Mouse (Mus musculus) liver, adult 2 months (tissue): ENCODE data around the gene Zbtb8os. TPM values are rescaled to one million over a fixed set of nuclear protein-coding genes. Genes with fewer than 3 reads are reported as not detected.

Experiments
- DNase-seq: peaks from one replicate; pipeline ENCODE4 v3.0.0-alpha.2; 2011; ENCODE audit warnings: low read depth, low spot score; ENCODE audit errors: extremely low read depth
- H3K27ac ChIP-seq: fragments of 200-500 bp; replicated peaks from 2 replicates; pipeline ENCODE4 v1.5.1; 2012; ENCODE audit warnings: low read depth, mild to moderate bottlenecking, control low read depth, inconsistent platforms, low read length; ENCODE audit not compliant: insufficient read depth
- H3K27me3 ChIP-seq: fragments of 200-500 bp; 2 replicates; pipeline ENCODE4 v1.6.1; 2012; ENCODE audit warnings: mild to moderate bottlenecking, moderate library complexity, low read length, inconsistent platforms; ENCODE audit not compliant: control insufficient read depth, insufficient read depth
- H3K36me3 ChIP-seq: fragments of 200-500 bp; 2 replicates; pipeline ENCODE4 v1.6.1; 2012; ENCODE audit warnings: low read length, inconsistent platforms; ENCODE audit not compliant: control insufficient read depth, insufficient read depth
- H3K4me1 ChIP-seq: fragments of 200-500 bp; 2 replicates; pipeline ENCODE4 v1.6.1; 2011; ENCODE audit warnings: low read length; ENCODE audit not compliant: control insufficient read depth, insufficient read depth
- H3K4me3 ChIP-seq: fragments of 200-500 bp; 2 replicates; pipeline ENCODE4 v1.5.1; 2011; ENCODE audit warnings: low read depth, mild to moderate bottlenecking, control low read depth, low read length, moderate library complexity; ENCODE audit not compliant: insufficient read depth
- H3K79me2 ChIP-seq: fragments of 200-500 bp; 2 replicates; pipeline ENCODE4 v1.6.1; 2012; ENCODE audit warnings: inconsistent platforms, mild to moderate bottlenecking, low read length, moderate library complexity; ENCODE audit not compliant: control insufficient read depth, insufficient read depth
- H3K9ac ChIP-seq: fragments of 200-500 bp; 2 replicates; pipeline ENCODE4 v1.6.1; 2012; ENCODE audit warnings: low read depth, mild to moderate bottlenecking, control low read depth, inconsistent platforms, low read length
- CTCF ChIP-seq: fragments of 200-500 bp; IDR thresholded peaks from 2 replicates; pipeline ENCODE4 v1.5.1; 2011; ENCODE audit warnings: low read depth, low read length, control low read depth
- POLR2A ChIP-seq: fragments of 200-500 bp; IDR thresholded peaks from 2 replicates; pipeline ENCODE4 v1.6.1; 2011; ENCODE audit warnings: low read length, control low read depth; ENCODE audit not compliant: insufficient read depth; ENCODE audit errors: extremely low read depth
- WGBS: fragments of 180-500 bp; shearing (Covaris S2); methylation state at CpG from one replicate; pipeline ENCODE4 v1.1.7; 2018; 5-methylcytosine and 5-hydroxymethylcytosine counted together
- polyA plus RNA-seq: library from polyadenylated mRNA; depleted of rRNA; stranded (reverse); fragments of >200 nt; gene quantifications from 2 replicates; pipeline ENCODE4 v1.2.3, GENCODE M21; 2012; rRNA removed
- total RNA-seq: library from RNA; depleted of rRNA; stranded (reverse); fragments of >200 nt; gene quantifications from 2 replicates; pipeline ENCODE4 v1.2.3, GENCODE M21; 2014; rRNA removed

Gene Zbtb8os
- total and polyA plus RNA-seq, 2 experiments = 14.7 to 32.8 TPM

DNA sequence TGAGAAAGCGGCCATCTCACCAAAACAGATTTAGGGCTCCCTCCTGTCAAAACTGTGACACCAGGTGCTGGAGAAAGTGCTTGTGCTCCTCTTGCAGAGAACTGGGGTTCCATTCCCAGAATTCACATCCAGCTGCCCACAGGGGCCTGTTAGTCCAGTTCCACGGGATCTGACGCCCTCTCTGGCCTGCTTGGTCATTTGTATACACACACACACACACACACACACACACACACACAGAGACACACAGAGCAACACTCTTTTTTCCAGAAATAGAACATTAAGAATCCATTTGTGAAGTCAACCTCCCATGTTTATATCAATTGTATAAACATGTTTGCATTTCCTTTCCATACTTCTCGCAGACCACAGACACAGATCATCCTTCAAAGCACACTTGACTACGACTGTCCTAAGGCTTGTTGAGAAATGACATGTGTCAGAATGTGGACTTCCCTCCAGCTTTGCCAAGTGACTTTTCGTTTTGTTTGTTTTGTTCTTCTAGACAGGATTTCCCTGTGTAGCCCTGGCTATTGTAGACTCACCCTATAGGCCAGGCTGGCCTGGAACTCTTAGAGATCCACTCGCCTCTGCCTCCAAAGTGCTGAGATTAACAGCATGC, 55.6 kb downstream of the Zbtb8os start:
- no peak overlapping the region for H3K27ac ChIP-seq
- DNase-seq = no peak
- H3K4me3 ChIP-seq = no peak overlapping the region
- TF ChIP-seq POLR2A (no peak), CTCF (no peak)
- no peaks in the 10 kb centered on the region for H3K27me3 ChIP-seq
- WGBS = 69% methylated on average over 7 of the region's 7 CpGs
- no peaks in the 10 kb centered on the region for H3K4me1 ChIP-seq
- no peak overlapping the region for H3K9ac ChIP-seq
- H3K79me2 ChIP-seq = no peaks in the 10 kb centered on the region
- H3K36me3 ChIP-seq = no peaks in the 10 kb centered on the region

GRCm38 (mm10) chr4:129394089-129394870, 58.8 kb downstream of the Zbtb8os start:
- DNase-seq = no peak
- TF ChIP-seq CTCF = no peak
- no peak for TF ChIP-seq POLR2A
- WGBS = 64% methylated on average over 12 of the region's 12 CpGs
- H3K27ac ChIP-seq = no peak overlapping the region
- H3K4me1 ChIP-seq = no peaks in the 10 kb centered on the region
- no peaks in the 10 kb centered on the region for H3K27me3 ChIP-seq
- no peaks in the 10 kb centered on the region for H3K79me2 ChIP-seq
- H3K9ac ChIP-seq = no peak overlapping the region
- H3K4me3 ChIP-seq = no peak overlapping the region
- no peaks in the 10 kb centered on the region for H3K36me3 ChIP-seq

DNA sequence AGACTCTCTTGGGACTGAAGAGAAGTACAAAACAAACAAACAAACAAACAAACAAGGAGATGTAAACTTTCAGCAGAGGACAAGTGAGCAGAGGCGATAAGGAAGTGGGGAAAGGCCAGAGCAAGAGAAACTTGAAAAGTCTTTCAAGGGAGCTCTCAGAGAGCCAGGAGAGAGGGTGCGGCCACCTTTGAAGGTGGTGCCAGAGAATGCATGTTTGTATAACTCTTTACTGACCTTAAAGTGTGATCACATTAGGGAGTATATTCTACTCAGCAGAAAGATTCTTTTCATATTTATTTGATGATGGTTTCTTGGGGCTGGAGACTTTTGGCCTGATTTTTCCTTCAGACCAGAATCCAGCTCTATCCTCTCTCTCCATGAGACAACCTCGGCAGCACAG, 61.5 kb downstream of the Zbtb8os start:
- TF ChIP-seq CTCF (no peak), POLR2A (no peak)
- Histone ChIP-seq H3K79me2 (no peaks in the 10 kb centered on the region), H3K4me3 (no peak overlapping the region), H3K36me3 (no peaks in the 10 kb centered on the region), H3K9ac (no peak overlapping the region), H3K27me3 (no peaks in the 10 kb centered on the region), H3K27ac (no peak overlapping the region), H3K4me1 (no peaks in the 10 kb centered on the region)
- DNase-seq = no peak
- WGBS = 91% methylated on average over 3 of the region's 3 CpGs

GRCm38 (mm10) chr4:129399813-129400212, 64.3 kb downstream of the Zbtb8os start:
- TF ChIP-seq POLR2A = no peak
- no peak for TF ChIP-seq CTCF
- Histone ChIP-seq H3K36me3 (no peaks in the 10 kb centered on the region), H3K27me3 (no peaks in the 10 kb centered on the region), H3K9ac (no peak overlapping the region), H3K4me3 (no peak overlapping the region), H3K4me1 (no peaks in the 10 kb centered on the region), H3K79me2 (no peaks in the 10 kb centered on the region), H3K27ac (no peak overlapping the region)
- 84% methylated on average over 4 of the region's 4 CpGs for WGBS
- no peak for DNase-seq

Other genes starting within 250 kb of the Zbtb8os start
- gene Tmem54, start 230.1 kb upstream of the Zbtb8os start, total RNA-seq = 0.13 TPM in 1 of 2 replicates, not detected in the other
- gene Tmem54, start 230.1 kb upstream of the Zbtb8os start, polyA plus RNA-seq = 0.37 and 0.65 TPM in 2 replicates
- gene Hpca, start 213.7 kb upstream of the Zbtb8os start, total RNA-seq = 0.18 and 0.47 TPM in 2 replicates
- gene Hpca, start 213.7 kb upstream of the Zbtb8os start, polyA plus RNA-seq = 0.23 and 0.27 TPM in 2 replicates
- gene Fndc5, start 198.7 kb upstream of the Zbtb8os start, total RNA-seq = 0.54 and 0.83 TPM in 2 replicates
- 0.17 and 0.87 TPM in 2 replicates for gene Fndc5, start 198.7 kb upstream of the Zbtb8os start, polyA plus RNA-seq
- gene S100pbp, start 146.0 kb upstream of the Zbtb8os start, total RNA-seq = 13.4 TPM in 2 replicates
- gene S100pbp, start 146.0 kb upstream of the Zbtb8os start, polyA plus RNA-seq = 7.3 and 10.0 TPM in 2 replicates
- gene Yars, start 145.9 kb upstream of the Zbtb8os start, total RNA-seq = 17.2 and 18.5 TPM in 2 replicates
- 10.7 and 15.3 TPM in 2 replicates for gene Yars, start 145.9 kb upstream of the Zbtb8os start, polyA plus RNA-seq
- 8.9 and 17.9 TPM in 2 replicates for gene C77080, start 74.3 kb upstream of the Zbtb8os start, total RNA-seq
- gene C77080, start 74.3 kb upstream of the Zbtb8os start, polyA plus RNA-seq = 46.6 and 60.7 TPM in 2 replicates
- not detected in 2 replicates for gene Sync, start 48.1 kb upstream of the Zbtb8os start, total RNA-seq
- gene Sync, start 48.1 kb upstream of the Zbtb8os start, polyA plus RNA-seq = 0.04 and 0.05 TPM in 2 replicates
- 40.3 and 47.2 TPM in 2 replicates for gene Rbbp4, start 325 bp upstream of the Zbtb8os start, total RNA-seq
- gene Rbbp4, start 325 bp upstream of the Zbtb8os start, polyA plus RNA-seq = 15.1 and 17.2 TPM in 2 replicates
- 1.3 and 1.7 TPM in 2 replicates for gene Zbtb8a, start 42.4 kb downstream of the Zbtb8os start, total RNA-seq
- 1.6 and 1.7 TPM in 2 replicates for gene Zbtb8a, start 42.4 kb downstream of the Zbtb8os start, polyA plus RNA-seq
- gene Zbtb8b, start 105.2 kb downstream of the Zbtb8os start, total RNA-seq = 0.07 TPM in 1 of 2 replicates, not detected in the other
- gene Zbtb8b, start 105.2 kb downstream of the Zbtb8os start, polyA plus RNA-seq = 0.04 TPM in 1 of 2 replicates, not detected in the other
- gene Bsdc1, start 125.9 kb downstream of the Zbtb8os start, total RNA-seq = 22.1 and 26.6 TPM in 2 replicates
- gene Bsdc1, start 125.9 kb downstream of the Zbtb8os start, polyA plus RNA-seq = 14.5 and 19.3 TPM in 2 replicates
- gene Tssk3, start 155.3 kb downstream of the Zbtb8os start, total RNA-seq = not detected in 2 replicates
- not detected in 2 replicates for gene Tssk3, start 155.3 kb downstream of the Zbtb8os start, polyA plus RNA-seq
- gene Fam229a, start 155.5 kb downstream of the Zbtb8os start, total RNA-seq = not detected in 2 replicates
- gene Fam229a, start 155.5 kb downstream of the Zbtb8os start, polyA plus RNA-seq = 0.38 TPM in 1 of 2 replicates, not detected in the other
- gene Marcksl1, start 177.9 kb downstream of the Zbtb8os start, total RNA-seq = 5.3 and 9.9 TPM in 2 replicates
- gene Marcksl1, start 177.9 kb downstream of the Zbtb8os start, polyA plus RNA-seq = 7.7 and 11.1 TPM in 2 replicates
- 16.8 and 20.5 TPM in 2 replicates for gene Hdac1, start 207.0 kb downstream of the Zbtb8os start, total RNA-seq
- gene Hdac1, start 207.0 kb downstream of the Zbtb8os start, polyA plus RNA-seq = 15.8 and 18.1 TPM in 2 replicates
- gene Lck, start 237.9 kb downstream of the Zbtb8os start, total RNA-seq = 0.92 and 1.1 TPM in 2 replicates
- gene Lck, start 237.9 kb downstream of the Zbtb8os start, polyA plus RNA-seq = 1.7 and 1.9 TPM in 2 replicates
- 11.8 and 14.4 TPM in 2 replicates for gene Fam167b, start 242.9 kb downstream of the Zbtb8os start, total RNA-seq
- gene Fam167b, start 242.9 kb downstream of the Zbtb8os start, polyA plus RNA-seq = 17.5 and 20.3 TPM in 2 replicates